Mouse (Mus musculus): Measurements from ENCODE around the gene Stim1. TPM values are rescaled to one million over a fixed set of nuclear protein-coding genes. Genes with fewer than 3 reads are reported as not detected.

Gene Stim1
- polyA plus RNA-seq, 1 experiment from 2014 or later: 17.9 TPM

DNA sequence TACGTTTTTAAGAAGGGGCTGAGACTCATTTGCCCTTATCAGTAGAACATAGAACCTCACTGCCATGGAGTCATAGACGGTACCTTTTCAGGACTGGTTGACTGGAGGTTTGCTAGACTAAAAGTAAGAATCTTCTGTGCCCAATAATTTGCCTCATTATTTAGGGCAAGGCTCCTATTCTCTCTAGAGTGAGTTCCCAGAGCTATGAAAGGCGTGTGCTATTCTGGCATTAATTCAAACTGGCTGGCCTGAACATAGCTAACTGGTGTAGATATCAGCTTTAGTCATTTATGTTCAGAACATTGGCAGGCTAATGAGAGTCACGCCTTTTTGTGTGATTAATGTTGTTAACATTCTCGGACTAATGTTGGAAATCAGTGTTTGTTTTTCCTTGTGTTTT is 121.5 kb downstream of the Stim1 start:
- 61% methylated on average over 5 of the region's 5 CpGs for WGBS (ENCODE audit: insufficient replicate concordance)
- Histone ChIP-seq H3K36me3 (replicated peaks; ENCODE audit: insufficient read depth, low read length) (no peaks in the 10 kb centered on the region), H3K27ac (ENCODE audit: low read depth) (no peak overlapping the region), H3K9me3 (ENCODE audit: low read length) (no peaks in the 10 kb centered on the region), H3K4me3 (ENCODE audit: low read depth, low read length) (no peak overlapping the region), H3K9ac (replicated peaks) (no peak overlapping the region), H3K27me3 (ENCODE audit: insufficient read depth, low read length) (no peaks in the 10 kb centered on the region), H3K4me2 (ENCODE audit: low read depth, low read length) (no peak overlapping the region), H3K4me1 (ENCODE audit: insufficient read depth) (no peaks in the 10 kb centered on the region)
- TF ChIP-seq CTCF (IDR thresholded peaks at IDR 0.05; ENCODE audit: low read depth) (no peak), EP300 (IDR thresholded peaks at IDR 0.05; ENCODE audit: low read depth) (no peak)
- DNase-seq (no peak), ATAC-seq (no peak)

DNA sequence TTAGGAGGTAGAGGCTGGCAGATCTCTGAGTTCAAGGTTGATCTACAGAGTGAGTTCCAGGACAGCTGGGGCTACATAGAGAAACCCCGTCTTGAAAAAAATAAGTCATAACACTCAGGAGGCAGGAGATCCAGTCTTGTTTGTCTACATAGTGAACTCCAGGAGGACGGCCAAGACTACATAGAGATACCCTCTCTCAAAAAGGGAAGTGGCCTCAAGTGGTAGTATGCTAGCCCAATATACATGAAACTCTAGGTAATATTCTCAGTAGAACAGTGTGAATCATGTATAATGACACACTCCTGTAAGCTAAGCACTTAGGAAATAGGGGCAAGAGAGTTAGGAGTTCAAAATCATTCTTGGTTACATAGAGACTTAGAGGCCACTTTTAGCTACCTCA is 126.3 kb downstream of the Stim1 start:
- H3K9ac ChIP-seq (replicated peaks): no peak overlapping the region
- H3K4me2 ChIP-seq (ENCODE audit: low read depth, low read length): no peak overlapping the region
- H3K27ac ChIP-seq (ENCODE audit: low read depth): no peak overlapping the region
- TF ChIP-seq CTCF (IDR thresholded peaks at IDR 0.05; ENCODE audit: low read depth) (no peak), EP300 (IDR thresholded peaks at IDR 0.05; ENCODE audit: low read depth) (no peak)
- H3K36me3 ChIP-seq (replicated peaks; ENCODE audit: insufficient read depth, low read length): no peaks in the 10 kb centered on the region
- no peaks in the 10 kb centered on the region for H3K9me3 ChIP-seq (ENCODE audit: low read length)
- ATAC-seq (no peak), DNase-seq (no peak)
- peaks cover 2% of the 10 kb centered on the region; the same call in 1 of the 2 replicates for H3K4me1 ChIP-seq (ENCODE audit: insufficient read depth)
- H3K4me3 ChIP-seq (ENCODE audit: low read depth, low read length): no peak overlapping the region
- 58% methylated on average over 2 of the region's 2 CpGs for WGBS (ENCODE audit: insufficient replicate concordance)
- H3K27me3 ChIP-seq (ENCODE audit: insufficient read depth, low read length): no peaks in the 10 kb centered on the region

DNA sequence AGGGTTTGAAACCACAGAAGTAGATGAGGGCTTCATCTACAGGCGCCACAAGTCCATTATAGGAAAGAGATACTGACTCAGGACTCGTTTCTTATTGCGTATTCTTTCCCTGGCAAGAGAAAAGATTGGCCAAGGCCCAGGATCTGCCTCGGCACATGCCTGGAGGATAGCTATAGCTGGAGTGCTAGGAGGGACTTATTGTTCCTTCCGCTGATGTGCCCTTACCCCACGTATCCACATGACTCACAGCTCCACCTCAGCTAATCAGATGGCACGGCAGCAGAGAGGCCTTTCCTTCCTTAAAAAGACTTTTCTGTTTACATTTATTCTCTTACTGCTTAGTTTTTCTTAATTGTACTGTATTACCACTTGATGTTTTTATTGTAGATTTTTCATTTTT is 128.3 kb downstream of the Stim1 start:
- Histone ChIP-seq H3K4me1 (ENCODE audit: insufficient read depth) (peaks cover 3% of the 10 kb centered on the region; the same call in 1 of the 2 replicates), H3K36me3 (replicated peaks; ENCODE audit: insufficient read depth, low read length) (no peaks in the 10 kb centered on the region), H3K27me3 (ENCODE audit: insufficient read depth, low read length) (no peaks in the 10 kb centered on the region), H3K9me3 (ENCODE audit: low read length) (no peaks in the 10 kb centered on the region), H3K27ac (ENCODE audit: low read depth) (no peak overlapping the region), H3K9ac (replicated peaks) (no peak overlapping the region), H3K4me2 (ENCODE audit: low read depth, low read length) (no peak overlapping the region), H3K4me3 (ENCODE audit: low read depth, low read length) (no peak overlapping the region)
- DNase-seq (peak; percentile 17), ATAC-seq (0 out of 2 replicates have a peak, but pooled peaks have one; percentile 51)
- 43% methylated on average over 7 of the region's 7 CpGs for WGBS (ENCODE audit: insufficient replicate concordance)
- TF ChIP-seq CTCF (IDR thresholded peaks at IDR 0.05; ENCODE audit: low read depth) (no peak), EP300 (IDR thresholded peaks at IDR 0.05; ENCODE audit: low read depth) (no peak)

- Histone ChIP-seq H3K4me2 (ENCODE audit: low read depth, low read length) (no peak overlapping the region), H3K27me3 (ENCODE audit: insufficient read depth, low read length) (no peaks in the 10 kb centered on the region), H3K27ac (ENCODE audit: low read depth) (no peak overlapping the region), H3K4me3 (ENCODE audit: low read depth, low read length) (no peak overlapping the region), H3K9me3 (ENCODE audit: low read length) (no peaks in the 10 kb centered on the region), H3K4me1 (ENCODE audit: insufficient read depth) (peaks cover 3% of the 10 kb centered on the region; the same call in 1 of the 2 replicates), H3K9ac (replicated peaks) (no peak overlapping the region), H3K36me3 (replicated peaks; ENCODE audit: insufficient read depth, low read length) (no peaks in the 10 kb centered on the region)
- DNase-seq (no peak), ATAC-seq (no peak)
- TF ChIP-seq EP300 (IDR thresholded peaks at IDR 0.05; ENCODE audit: low read depth) (no peak), CTCF (IDR thresholded peaks at IDR 0.05; ENCODE audit: low read depth) (no peak)
- 87% methylated on average over 3 of the region's 3 CpGs for WGBS (ENCODE audit: insufficient replicate concordance)
Measured at GRCm38 (mm10) chr7:102396331-102396730, 128.7 kb downstream of the Stim1 start.

DNA sequence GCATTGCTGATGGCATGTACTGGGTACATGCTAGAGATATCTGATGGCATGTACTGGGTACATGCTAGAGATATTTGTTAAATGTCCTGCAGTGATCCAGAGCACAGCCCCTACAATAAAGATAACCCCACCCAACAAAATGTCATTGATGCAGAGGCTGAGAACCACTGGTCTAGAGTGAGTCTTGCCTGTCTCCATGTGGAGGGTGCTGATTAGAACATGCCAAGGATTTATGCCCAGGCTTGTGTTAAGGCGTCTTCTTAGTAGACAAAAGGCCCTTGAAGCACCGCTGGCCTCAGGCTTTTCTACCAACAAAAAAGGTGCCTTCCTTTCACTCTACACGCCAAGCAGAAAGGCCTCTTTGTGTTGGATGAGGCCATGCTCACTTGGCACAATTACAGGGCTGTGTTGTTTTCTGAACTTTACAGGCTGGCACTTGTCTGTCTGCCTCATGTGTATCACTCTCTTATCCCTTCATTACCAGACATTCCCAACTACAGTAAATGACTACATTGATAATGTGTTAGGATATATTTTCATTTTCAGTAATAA is 131.7 kb downstream of the Stim1 start:
- Histone ChIP-seq H3K4me1 (ENCODE audit: insufficient read depth) (peaks cover 3% of the 10 kb centered on the region; the same call in 1 of the 2 replicates), H3K9ac (replicated peaks) (no peak overlapping the region), H3K4me2 (ENCODE audit: low read depth, low read length) (no peak overlapping the region), H3K36me3 (replicated peaks; ENCODE audit: insufficient read depth, low read length) (no peaks in the 10 kb centered on the region), H3K9me3 (ENCODE audit: low read length) (no peaks in the 10 kb centered on the region), H3K27ac (ENCODE audit: low read depth) (no peak overlapping the region), H3K4me3 (ENCODE audit: low read depth, low read length) (no peak overlapping the region), H3K27me3 (ENCODE audit: insufficient read depth, low read length) (no peaks in the 10 kb centered on the region)
- DNase-seq (no peak), ATAC-seq (peak; percentile 84)
- 77% methylated on average over 3 of the region's 3 CpGs for WGBS (ENCODE audit: insufficient replicate concordance)
- TF ChIP-seq CTCF (IDR thresholded peaks at IDR 0.05; ENCODE audit: low read depth) (no peak), EP300 (IDR thresholded peaks at IDR 0.05; ENCODE audit: low read depth) (no peak; the same call in 1 of the 2 replicates)

GRCm38 (mm10) chr7:102404118-102404517 is 136.5 kb downstream of the Stim1 start:
- Histone ChIP-seq H3K9ac (replicated peaks) (no peak overlapping the region), H3K9me3 (ENCODE audit: low read length) (no peaks in the 10 kb centered on the region), H3K4me1 (ENCODE audit: insufficient read depth) (no peaks in the 10 kb centered on the region), H3K27me3 (ENCODE audit: insufficient read depth, low read length) (no peaks in the 10 kb centered on the region), H3K27ac (ENCODE audit: low read depth) (no peak overlapping the region), H3K4me2 (ENCODE audit: low read depth, low read length) (no peak overlapping the region), H3K4me3 (ENCODE audit: low read depth, low read length) (no peak overlapping the region), H3K36me3 (replicated peaks; ENCODE audit: insufficient read depth, low read length) (peaks cover 3% of the 10 kb centered on the region; the same call in 1 of the 2 replicates)
- no peak for DNase-seq
- WGBS (ENCODE audit: insufficient replicate concordance): 89% methylated on average over 2 of the region's 2 CpGs
- TF ChIP-seq EP300 (IDR thresholded peaks at IDR 0.05; ENCODE audit: low read depth): no peak
- TF ChIP-seq CTCF (IDR thresholded peaks at IDR 0.05; ENCODE audit: low read depth): peak; percentile 24; the same call in 1 of the 2 replicates
- no peak for ATAC-seq

All from liver, postnatal 0 days (tissue).